Mouse (Mus musculus) spleen, adult 2 months (tissue): ENCODE measurements around the gene Slc35a1. TPM values are rescaled to one million over a fixed set of nuclear protein-coding genes. Genes with fewer than 3 reads are reported as not detected.

Source experiments
- DNase-seq, 2 experiments: peaks; one replicate each; pipeline versions ENCODE4 v3.0.0 to v3.0.0-alpha.2; 2012 to 2021; ENCODE audit warnings: low spot score in 2 of 2, low read depth in 1 of 2
- H3K27ac ChIP-seq: fragments of 200-500 bp; 2 replicates; pipeline ENCODE4 v1.5.1; 2012; ENCODE audit warnings: low read length, inconsistent platforms; ENCODE audit not compliant: insufficient read depth
- H3K27me3 ChIP-seq: fragments of 200-500 bp; 2 replicates; pipeline ENCODE4 v1.6.1; 2012; ENCODE audit warnings: mild to moderate bottlenecking, moderate library complexity, low read length, inconsistent platforms; ENCODE audit not compliant: control insufficient read depth, insufficient read depth
- H3K36me3 ChIP-seq: fragments of 200-500 bp; 2 replicates; pipeline ENCODE4 v1.6.1; 2012; ENCODE audit warnings: mild to moderate bottlenecking, low read length, inconsistent platforms; ENCODE audit not compliant: control insufficient read depth, insufficient read depth
- H3K4me1 ChIP-seq: fragments of 200-500 bp; 2 replicates; pipeline ENCODE4 v1.6.1; 2011; ENCODE audit warnings: inconsistent platforms; ENCODE audit not compliant: control insufficient read depth, insufficient read depth, insufficient read length
- H3K4me3 ChIP-seq: fragments of 200-500 bp; 2 replicates; pipeline ENCODE4 v1.5.1; 2011; ENCODE audit warnings: mild to moderate bottlenecking, inconsistent platforms; ENCODE audit not compliant: insufficient read depth, insufficient read length; ENCODE audit errors: extremely low read depth
- CTCF ChIP-seq: fragments of 200-500 bp; IDR thresholded peaks from 2 replicates; pipeline ENCODE4 v1.5.1; 2011; ENCODE audit warnings: mild to moderate bottlenecking, inconsistent platforms; ENCODE audit not compliant: insufficient read depth, insufficient read length, insufficient replicate concordance; ENCODE audit errors: extremely low read depth
- POLR2A ChIP-seq: fragments of 200-500 bp; IDR thresholded peaks from 2 replicates; pipeline ENCODE4 v1.6.1; 2011; ENCODE audit warnings: low read depth, low read length, inconsistent platforms
- WGBS: fragments of 180-500 bp; shearing (Covaris S2); methylation state at CpG from one replicate; pipeline ENCODE4 v1.1.7; 2018; 5-methylcytosine and 5-hydroxymethylcytosine counted together
- polyA plus RNA-seq: library from polyadenylated mRNA; depleted of rRNA; stranded (reverse); fragments of >200 nt; gene quantifications from 2 replicates; pipeline ENCODE4 v1.2.3, GENCODE M21; 2012

Slc35a1 gene
- polyA plus RNA-seq, 1 experiment, result 5.5 TPM

GRCm38 (mm10) chr4:34720127-34720895, 33.1 kb upstream of the Slc35a1 start:
- Histone ChIP-seq H3K27me3 (no peaks in the 10 kb centered on the region), H3K4me1 (no peaks in the 10 kb centered on the region), H3K4me3 (no peak overlapping the region), H3K36me3 (no peaks in the 10 kb centered on the region), H3K27ac (no peak overlapping the region)
- 90% methylated on average over 7 of the region's 7 CpGs for WGBS
- no peak for DNase-seq
- TF ChIP-seq POLR2A (no peak), CTCF (no peak)

DNA sequence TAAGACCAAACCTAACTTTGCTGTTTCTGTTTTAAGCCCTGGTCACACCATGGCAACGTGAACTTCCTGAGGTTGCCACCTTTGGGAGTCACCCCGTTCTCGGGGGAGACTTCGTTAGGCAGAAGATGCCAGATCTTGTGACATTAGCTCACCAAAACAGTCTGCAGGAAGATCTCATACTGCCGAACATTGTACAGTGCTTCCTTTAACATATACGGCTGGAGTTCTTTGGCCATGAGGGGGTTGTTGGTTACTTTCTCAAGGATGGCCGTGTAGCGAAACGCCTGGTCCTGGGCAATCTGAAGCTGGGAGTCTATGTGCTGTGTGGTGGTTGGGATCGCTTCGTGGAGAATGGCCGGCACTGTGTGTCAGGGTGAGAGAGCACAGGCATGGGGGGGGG, 32.2 kb upstream of the Slc35a1 start:
- DNase-seq, result no peak
- TF ChIP-seq POLR2A (no peak), CTCF (no peak)
- Histone ChIP-seq H3K27ac (no peak overlapping the region), H3K4me1 (no peaks in the 10 kb centered on the region), H3K4me3 (no peak overlapping the region), H3K27me3 (no peaks in the 10 kb centered on the region), H3K36me3 (no peaks in the 10 kb centered on the region)
- 94% methylated on average over 12 of the region's 12 CpGs for WGBS

GRCm38 (mm10) chr4:34715062-34715461, 27.8 kb upstream of the Slc35a1 start:
- Histone ChIP-seq H3K4me1 (no peaks in the 10 kb centered on the region), H3K36me3 (no peaks in the 10 kb centered on the region), H3K27ac (no peak overlapping the region), H3K4me3 (no peak overlapping the region), H3K27me3 (no peaks in the 10 kb centered on the region)
- no peak for TF ChIP-seq POLR2A
- no peak for TF ChIP-seq CTCF
- 94% methylated on average over 1 of the region's 1 CpGs for WGBS
- DNase-seq, result no peak

- TF ChIP-seq CTCF, result no peak
- no peak for TF ChIP-seq POLR2A
- Histone ChIP-seq H3K4me3 (no peak overlapping the region), H3K36me3 (no peaks in the 10 kb centered on the region), H3K4me1 (no peaks in the 10 kb centered on the region), H3K27me3 (no peaks in the 10 kb centered on the region), H3K27ac (no peak overlapping the region)
- WGBS, result 82% methylated on average over 3 of the region's 3 CpGs
- no peak for DNase-seq
These were observed 20.9 kb upstream of the Slc35a1 start for GRCm38 (mm10) chr4:34708127-34708526.

- no peak for DNase-seq
- no peak for TF ChIP-seq CTCF
- no peak for TF ChIP-seq POLR2A
- H3K4me1 ChIP-seq, result no peaks in the 10 kb centered on the region
- no peak overlapping the region for H3K4me3 ChIP-seq
- 90% methylated on average over 3 of the region's 3 CpGs for WGBS
- H3K27me3 ChIP-seq, result no peaks in the 10 kb centered on the region
- no peaks in the 10 kb centered on the region for H3K36me3 ChIP-seq
- H3K27ac ChIP-seq, result no peak overlapping the region
These were observed 20.0 kb upstream of the Slc35a1 start for GRCm38 (mm10) chr4:34707248-34707647.

DNA sequence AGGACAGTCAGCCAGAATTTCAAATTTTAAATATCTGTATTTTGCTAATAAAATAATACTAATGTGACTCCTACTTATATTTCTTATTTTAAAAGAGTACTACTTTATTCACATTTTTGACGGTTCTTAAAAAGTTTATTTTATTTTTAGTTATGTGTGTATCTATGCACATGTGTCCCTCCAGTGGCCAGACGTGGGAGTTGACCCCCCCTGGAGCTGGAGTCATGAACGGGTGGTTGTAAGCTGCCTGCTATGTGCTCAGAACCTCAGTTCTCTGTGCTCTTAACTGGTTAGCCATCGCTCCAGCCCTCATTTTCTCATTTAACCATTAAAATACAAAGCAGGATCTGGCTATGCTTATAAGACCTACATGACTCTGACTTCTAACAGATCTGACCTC, 15.8 kb upstream of the Slc35a1 start:
- Histone ChIP-seq H3K27ac (no peak overlapping the region), H3K4me3 (no peak overlapping the region), H3K27me3 (no peaks in the 10 kb centered on the region), H3K36me3 (no peaks in the 10 kb centered on the region), H3K4me1 (no peaks in the 10 kb centered on the region)
- no peak for DNase-seq
- no peak for TF ChIP-seq POLR2A
- no peak for TF ChIP-seq CTCF
- WGBS, result 58% methylated on average over 4 of the region's 4 CpGs

DNA sequence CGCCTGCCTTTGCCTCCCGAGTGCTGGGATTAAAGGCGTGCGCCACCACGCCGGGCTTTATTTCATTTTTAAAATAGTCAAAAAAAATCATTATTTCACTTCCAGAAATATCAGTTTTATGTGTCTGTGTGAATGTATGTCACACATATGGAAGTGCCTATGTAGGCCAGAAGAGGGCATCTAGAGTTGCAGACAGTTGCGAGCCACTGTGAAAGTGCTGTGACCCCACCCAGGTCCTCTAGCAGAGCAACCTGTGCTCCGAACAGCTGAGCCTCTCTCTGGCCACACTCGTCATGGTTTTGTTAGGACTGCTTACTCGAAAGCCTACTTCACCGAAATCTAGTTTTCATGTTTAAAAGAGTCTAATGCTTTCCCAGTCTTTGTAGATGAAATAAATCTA, 15.0 kb upstream of the Slc35a1 start:
- WGBS, result 93% methylated on average over 11 of the region's 11 CpGs
- no peaks in the 10 kb centered on the region for H3K27me3 ChIP-seq
- no peak overlapping the region for H3K4me3 ChIP-seq
- no peaks in the 10 kb centered on the region for H3K36me3 ChIP-seq
- TF ChIP-seq CTCF, result no peak
- TF ChIP-seq POLR2A, result no peak
- DNase-seq, result no peak
- no peak overlapping the region for H3K27ac ChIP-seq
- no peaks in the 10 kb centered on the region for H3K4me1 ChIP-seq
